Mouse (Mus musculus) liver, postnatal 0 days (tissue): ENCODE data around the gene Ddx55. TPM values are rescaled to one million over a fixed set of nuclear protein-coding genes. Genes with fewer than 3 reads are reported as not detected.

Experiments used
- ATAC-seq: fragments of 200-750 bp; cut with Nextera tagmentation; 2 replicates; pipeline ENCODE4 v1.8.0; 2017; ENCODE audit warnings: mild to moderate bottlenecking, moderate library complexity
- DNase-seq: peaks from one replicate; pipeline ENCODE4 v3.0.0-alpha.2; 2016
- H3K27ac ChIP-seq: fragments of 300-500 bp; sonication (generic); 2 replicates; pipeline ENCODE4 v1.5.1; 2014; ENCODE audit warnings: antibody characterized with exemption, moderate library complexity, mild to moderate bottlenecking, low read depth
- H3K27me3 ChIP-seq: fragments of 300-500 bp; sonication (generic); 2 replicates; pipeline ENCODE4 v1.6.1; 2014; ENCODE audit warnings: low read length, control low read depth, mixed read lengths; ENCODE audit not compliant: insufficient read depth
- H3K36me3 ChIP-seq: fragments of 300-500 bp; sonication (generic); replicated peaks from 2 replicates; pipeline ENCODE4 v1.6.1; 2014; ENCODE audit warnings: mild to moderate bottlenecking, control low read depth, low read length, moderate library complexity, mixed read lengths; ENCODE audit not compliant: insufficient read depth
- H3K4me1 ChIP-seq: fragments of 300-500 bp; sonication (generic); 2 replicates; pipeline ENCODE4 v1.6.1; 2014; ENCODE audit warnings: antibody characterized with exemption, mild to moderate bottlenecking, control low read depth; ENCODE audit not compliant: insufficient read depth
- H3K4me2 ChIP-seq: fragments of 300-500 bp; sonication (generic); 2 replicates; pipeline ENCODE4 v1.6.1; 2014; ENCODE audit warnings: low read depth, mild to moderate bottlenecking, low read length, moderate library complexity, mixed read lengths
- H3K4me3 ChIP-seq: fragments of 300-500 bp; sonication (generic); 2 replicates; pipeline ENCODE4 v1.5.1; 2014; ENCODE audit warnings: low read depth, low read length
- H3K9ac ChIP-seq: fragments of 300-500 bp; sonication (generic); replicated peaks from 2 replicates; pipeline ENCODE4 v1.6.1; 2014; ENCODE audit warnings: mild to moderate bottlenecking, moderate library complexity
- H3K9me3 ChIP-seq: fragments of 300-500 bp; sonication (generic); 2 replicates; pipeline ENCODE4 v1.6.1; 2016; ENCODE audit warnings: mild to moderate bottlenecking, control low read depth, low read length, mixed read lengths
- CTCF ChIP-seq: sonication (generic); IDR thresholded peaks from 2 replicates; pipeline ENCODE4 v1.5.1; 2016; ENCODE audit warnings: antibody characterized with exemption, low read depth
- EP300 ChIP-seq: IDR thresholded peaks from 2 replicates; pipeline ENCODE4 v1.6.1; 2016; ENCODE audit warnings: antibody characterized with exemption, low read depth, mild to moderate bottlenecking
- WGBS: fragments of 180-500 bp; shearing (Covaris S2); extraction: QIAGEN DNeasy Blood & Tissue Kit; methylation state at CpG from one replicate; pipeline ENCODE4 v1.1.7; 2014; ENCODE audit not compliant: insufficient replicate concordance; 5-methylcytosine and 5-hydroxymethylcytosine counted together
- polyA plus RNA-seq: library from polyadenylated mRNA; unstranded; fragments of >200 nt; fragmentation: Nextera tagmentation; extraction: Ambion mirVana; gene quantifications from 2 replicates; pipeline ENCODE4 v1.2.1, GENCODE M21; 2015

Gene Ddx55
- polyA plus RNA-seq, 1 experiment from 2014 or later = 3.7 TPM

- 80% methylated on average over 10 of the region's 10 CpGs for WGBS
- Histone ChIP-seq H3K9ac (no peak overlapping the region), H3K9me3 (no peaks in the 10 kb centered on the region), H3K36me3 (0 out of 2 replicates have a peak, but pooled peaks cover 6% of the 10 kb centered on the region), H3K4me2 (no peak overlapping the region), H3K4me3 (no peak overlapping the region), H3K27me3 (no peaks in the 10 kb centered on the region), H3K27ac (no peak overlapping the region), H3K4me1 (no peaks in the 10 kb centered on the region)
- DNase-seq (no peak), ATAC-seq (no peak)
- TF ChIP-seq CTCF (no peak), EP300 (no peak)
These were observed 42.1 kb upstream of the Ddx55 start for GRCm38 (mm10) chr5:124510536-124511050.

- H3K4me2 ChIP-seq = no peak overlapping the region
- no peaks in the 10 kb centered on the region for H3K4me1 ChIP-seq
- DNase-seq = no peak
- ATAC-seq = no peak
- no peak overlapping the region for H3K4me3 ChIP-seq
- H3K9ac ChIP-seq = no peak overlapping the region
- TF ChIP-seq EP300 (no peak), CTCF (no peak)
- H3K27me3 ChIP-seq = no peaks in the 10 kb centered on the region
- 64% methylated on average over 5 of the region's 5 CpGs for whole genome bisulfite sequencing
- no peaks in the 10 kb centered on the region for H3K9me3 ChIP-seq
- no peak overlapping the region for H3K27ac ChIP-seq
- 0 out of 2 replicates have a peak, but pooled peaks cover 6% of the 10 kb centered on the region for H3K36me3 ChIP-seq
These were observed 36.9 kb upstream of the Ddx55 start for GRCm38 (mm10) chr5:124515789-124516188.

- Histone ChIP-seq H3K4me3 (no peak overlapping the region), H3K27me3 (no peaks in the 10 kb centered on the region), H3K4me2 (no peak overlapping the region), H3K4me1 (no peaks in the 10 kb centered on the region), H3K27ac (no peak overlapping the region), H3K9me3 (no peaks in the 10 kb centered on the region), H3K36me3 (0 out of 2 replicates have a peak, but pooled peaks cover 6% of the 10 kb centered on the region), H3K9ac (no peak overlapping the region)
- ATAC-seq (no peak), DNase-seq (no peak)
- WGBS = 89% methylated on average over 10 of the region's 10 CpGs
- TF ChIP-seq CTCF (no peak), EP300 (no peak)
These were observed 34.0 kb upstream of the Ddx55 start for GRCm38 (mm10) chr5:124518648-124519047.

GRCm38 (mm10) chr5:124521588-124521987 is 31.1 kb upstream of the Ddx55 start:
- Histone ChIP-seq H3K36me3 (no peaks in the 10 kb centered on the region), H3K4me1 (no peaks in the 10 kb centered on the region), H3K4me3 (no peak overlapping the region), H3K9me3 (no peaks in the 10 kb centered on the region), H3K4me2 (no peak overlapping the region), H3K27ac (no peak overlapping the region), H3K9ac (no peak overlapping the region), H3K27me3 (no peaks in the 10 kb centered on the region)
- DNase-seq (no peak), ATAC-seq (no peak)
- TF ChIP-seq CTCF = no peak
- no peak for TF ChIP-seq EP300
- 72% methylated on average over 4 of the region's 4 CpGs for WGBS

- Histone ChIP-seq H3K4me2 (no peak overlapping the region), H3K4me1 (no peaks in the 10 kb centered on the region), H3K36me3 (no peaks in the 10 kb centered on the region), H3K4me3 (no peak overlapping the region), H3K27ac (no peak overlapping the region), H3K9me3 (no peaks in the 10 kb centered on the region), H3K27me3 (no peaks in the 10 kb centered on the region), H3K9ac (no peak overlapping the region)
- no peak for ATAC-seq
- TF ChIP-seq EP300 = no peak
- TF ChIP-seq CTCF = peak; percentile 47; the same call in 1 of the 2 replicates
- DNase-seq = no peak
- 91% methylated on average over 8 of the region's 8 CpGs for WGBS
These were observed 29.6 kb upstream of the Ddx55 start for GRCm38 (mm10) chr5:124523032-124523431.

GRCm38 (mm10) chr5:124524943-124525342 is 27.7 kb upstream of the Ddx55 start:
- DNase-seq (no peak), ATAC-seq (no peak)
- TF ChIP-seq EP300 (no peak), CTCF (no peak)
- no peak overlapping the region for H3K27ac ChIP-seq
- H3K9me3 ChIP-seq = no peaks in the 10 kb centered on the region
- peaks cover 7% of the 10 kb centered on the region for H3K27me3 ChIP-seq
- WGBS = 65% methylated on average over 5 of the region's 5 CpGs
- H3K36me3 ChIP-seq = no peaks in the 10 kb centered on the region
- no peak overlapping the region for H3K4me2 ChIP-seq
- H3K4me1 ChIP-seq = peaks cover 5% of the 10 kb centered on the region; the same call in 1 of the 2 replicates
- no peak overlapping the region for H3K4me3 ChIP-seq
- no peak overlapping the region for H3K9ac ChIP-seq
